Mouse (Mus musculus): Measurements from ENCODE around the gene Osbpl7.

GRCm38 (mm10) chr11:97040301-97041021 lies 10.0 kb upstream of the Osbpl7 start:
- TF ChIP-seq FLI1 (IDR thresholded peaks at IDR 0.05; ENCODE audit: low read length): no peak
- no peak for TF ChIP-seq GATA1 (IDR thresholded peaks at IDR 0.05; ENCODE audit: borderline replicate concordance, low read length)
